Mouse (Mus musculus) liver, embryonic 14.5 days (tissue): ENCODE results near the gene Arhgap30. TPM values are rescaled to one million over a fixed set of nuclear protein-coding genes. Genes with fewer than 3 reads are reported as not detected.

Experiments
- ATAC-seq: fragments of 200-750 bp; cut with Nextera tagmentation; 2 replicates; pipeline ENCODE4 v1.8.0; 2017; ENCODE audit warnings: moderate number of reproducible peaks, mild to moderate bottlenecking, moderate library complexity; ENCODE audit not compliant: insufficient read depth
- DNase-seq, 3 experiments: peaks; one replicate each; pipeline ENCODE4 v3.0.0-alpha.2; 2012 to 2013; ENCODE audit warnings: low read depth in 3 of 3, low spot score in 3 of 3
- H3K27ac ChIP-seq: fragments of 300-500 bp; sonication (generic); 2 replicates; pipeline ENCODE4 v1.5.1; 2014; ENCODE audit warnings: moderate library complexity, mild to moderate bottlenecking, control low read depth, inconsistent platforms
- H3K27me3 ChIP-seq: fragments of 300-500 bp; sonication (generic); 2 replicates; pipeline ENCODE4 v1.6.1; 2014; ENCODE audit warnings: mild to moderate bottlenecking, low read length, moderate library complexity; ENCODE audit not compliant: control insufficient read depth, insufficient read depth
- H3K36me3 ChIP-seq: fragments of 300-500 bp; sonication (generic); replicated peaks from 2 replicates; pipeline ENCODE4 v1.6.1; 2014; ENCODE audit warnings: low read depth; ENCODE audit not compliant: control insufficient read depth, insufficient read depth
- H3K4me1 ChIP-seq, 2 experiments: fragments of 200-500 bp in 1 of 2; fragments of 300-500 bp in 1 of 2; sonication (generic) in 1 of 2; replicated peaks; 2 replicates each; pipeline ENCODE4 v1.6.1; 2012 to 2014; ENCODE audit warnings: antibody characterized with exemption in 1 of 2, inconsistent platforms in 1 of 2, low read length in 1 of 2; ENCODE audit not compliant: control insufficient read depth in 2 of 2, insufficient read depth in 2 of 2
- H3K4me2 ChIP-seq: fragments of 300-500 bp; sonication (generic); 2 replicates; pipeline ENCODE4 v1.6.1; 2014; ENCODE audit warnings: low read depth, mild to moderate bottlenecking, control low read depth, moderate library complexity
- H3K4me3 ChIP-seq, 2 experiments: fragments of 200-500 bp in 1 of 2; fragments of 300-500 bp in 1 of 2; sonication (generic) in 1 of 2; 2 replicates each; pipeline ENCODE4 v1.5.1; 2012 to 2014; ENCODE audit warnings: low read depth in 2 of 2, low read length in 2 of 2, mild to moderate bottlenecking in 2 of 2, control low read depth in 1 of 2, inconsistent platforms in 1 of 2, moderate library complexity in 1 of 2; ENCODE audit not compliant: insufficient read depth in 1 of 2
- H3K9ac ChIP-seq: fragments of 300-500 bp; sonication (generic); replicated peaks from 2 replicates; pipeline ENCODE4 v1.6.1; 2014; ENCODE audit warnings: mild to moderate bottlenecking, control low read depth, moderate library complexity
- H3K9me3 ChIP-seq: fragments of 300-500 bp; sonication (generic); 2 replicates; pipeline ENCODE4 v1.6.1; 2016; ENCODE audit warnings: low read length, mixed read lengths; ENCODE audit not compliant: control insufficient read depth
- CTCF ChIP-seq: IDR thresholded peaks from 2 replicates; pipeline ENCODE4 v1.5.1; 2016; ENCODE audit warnings: antibody characterized with exemption, low read depth, control low read depth
- EP300 ChIP-seq: IDR thresholded peaks from 2 replicates; pipeline ENCODE4 v1.6.1; 2016; ENCODE audit warnings: antibody characterized with exemption, low read depth
- WGBS: fragments of 180-500 bp; shearing (Covaris S2); extraction: QIAGEN DNeasy Blood & Tissue Kit; methylation state at CpG from one replicate; pipeline ENCODE4 v1.1.7; 2014; ENCODE audit not compliant: insufficient replicate concordance; 5-methylcytosine and 5-hydroxymethylcytosine counted together
- polyA plus RNA-seq, 2 experiments: library from polyadenylated mRNA; depleted of rRNA in 1 of 2; stranded (reverse) in 1 of 2; unstranded in 1 of 2; fragments of >200 nt; fragmentation: Nextera tagmentation in 1 of 2; extraction: Ambion mirVana in 1 of 2; gene quantifications; 2 replicates each; pipeline versions ENCODE4 v1.2.1 to v1.2.3; 2012 to 2014

Arhgap30 gene
- polyA plus RNA-seq, 2 experiments, result 1.8 to 3.0 TPM

GRCm38 (mm10) chr1:171356814-171357213, 31.9 kb upstream of the Arhgap30 start:
- no peaks in the 10 kb centered on the region for H3K27me3 ChIP-seq
- TF ChIP-seq EP300 (no peak), CTCF (no peak)
- no peak for DNase-seq
- peaks cover 6 to 10% of the 10 kb centered on the region in 2 experiments for H3K4me1 ChIP-seq
- H3K9me3 ChIP-seq, result no peaks in the 10 kb centered on the region
- H3K4me3 ChIP-seq, result no peak overlapping the region
- no peak overlapping the region for H3K9ac ChIP-seq
- ATAC-seq, result no peak
- peaks cover 4% of the 10 kb centered on the region; the same call in 1 of the 2 replicates for H3K36me3 ChIP-seq
- H3K4me2 ChIP-seq, result no peak overlapping the region
- no peak overlapping the region for H3K27ac ChIP-seq
- WGBS, result 72% methylated on average over 2 of the region's 2 CpGs

DNA sequence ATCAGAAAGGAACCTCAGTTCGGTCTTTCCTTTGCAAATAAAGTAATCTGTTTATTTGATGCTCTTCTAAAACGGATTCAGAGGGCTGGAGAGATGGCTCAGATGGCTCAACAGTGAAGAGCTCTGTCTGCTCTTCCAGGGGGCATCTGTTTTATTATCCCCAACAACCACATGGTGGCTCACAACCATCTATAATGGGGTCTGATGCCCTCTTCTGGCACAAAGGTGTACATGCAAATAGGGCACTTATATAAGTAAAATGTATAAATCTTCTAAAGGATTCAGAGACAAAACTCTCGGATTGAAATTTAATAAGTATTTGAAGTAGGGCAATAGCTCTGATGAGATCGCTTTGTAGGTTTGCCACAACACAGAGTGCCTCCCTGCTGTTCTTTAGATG, 30.3 kb upstream of the Arhgap30 start:
- Histone ChIP-seq H3K4me1 (peaks cover 6 to 11% of the 10 kb centered on the region in 2 experiments), H3K27ac (no peak overlapping the region), H3K4me2 (no peak overlapping the region), H3K9ac (no peak overlapping the region), H3K9me3 (no peaks in the 10 kb centered on the region), H3K4me3 (no peak overlapping the region), H3K27me3 (no peaks in the 10 kb centered on the region), H3K36me3 (peaks cover 4% of the 10 kb centered on the region; the same call in 1 of the 2 replicates)
- peak in 2 of 3 experiments; percentile 35 to 47 for DNase-seq
- no peak for ATAC-seq
- WGBS, result 61% methylated on average over 4 of the region's 4 CpGs
- no peak for TF ChIP-seq EP300
- peak; percentile 73 for TF ChIP-seq CTCF

- no peak for DNase-seq
- Histone ChIP-seq H3K4me2 (peak overlapping the region; percentile 75), H3K4me1 (peaks cover 6 to 11% of the 10 kb centered on the region in 2 experiments), H3K36me3 (peaks cover 4% of the 10 kb centered on the region; the same call in 1 of the 2 replicates), H3K9me3 (no peaks in the 10 kb centered on the region), H3K9ac (peak overlapping the region; percentile 65), H3K27ac (no peak overlapping the region), H3K27me3 (no peaks in the 10 kb centered on the region), H3K4me3 (peak overlapping the region; percentile 59 to 84)
- WGBS, result 21% methylated on average over 26 of the region's 26 CpGs
- no peak; the same call in 1 of the 2 replicates for ATAC-seq
- no peak; the same call in 1 of the 2 replicates for TF ChIP-seq CTCF
- no peak for TF ChIP-seq EP300
Measured at GRCm38 (mm10) chr1:171360253-171360652, 28.5 kb upstream of the Arhgap30 start.

DNA sequence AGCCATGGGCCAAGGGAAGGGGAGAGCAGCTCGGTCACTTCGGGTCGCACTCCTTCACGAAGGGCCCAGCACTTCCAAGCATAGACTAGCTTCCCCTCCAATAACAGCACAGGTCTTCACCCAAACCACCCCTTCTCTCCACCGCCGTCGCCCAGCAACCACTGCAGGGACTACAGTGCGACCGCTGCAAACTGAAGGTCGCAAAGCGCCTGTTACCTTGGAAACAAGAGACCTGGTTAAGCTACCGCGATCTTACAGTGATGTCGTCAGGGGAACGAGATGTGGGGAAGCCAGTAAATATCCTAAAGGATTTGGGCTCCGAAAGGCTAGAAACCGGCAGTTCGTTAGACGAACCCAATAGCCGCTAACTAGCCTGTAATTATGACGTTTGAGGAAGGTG, 28.1 kb upstream of the Arhgap30 start, which contains the start of gene Klhdc9:
Gene Klhdc9 (minus strand): TSS at position 143 of the 400 bp plus-strand sequence.
- H3K9ac ChIP-seq, result peak within 1 kb of the TSS; percentile 65
- WGBS, result 2% methylated on average over 21 of the region's 21 CpGs
- H3K27ac ChIP-seq, result peak within 1 kb of the TSS; percentile 3; the same call in 1 of the 2 replicates
- peaks cover 4% of the 10 kb centered on the region; the same call in 1 of the 2 replicates for H3K36me3 ChIP-seq
- H3K4me3 ChIP-seq, result peak within 1 kb of the TSS; percentile 59 to 84
- peak; percentile 86 for ATAC-seq
- H3K27me3 ChIP-seq, result no peaks in the 10 kb centered on the region
- DNase-seq, result peak; percentile 74 to 90 (median 88)
- TF ChIP-seq EP300 (no peak), CTCF (no peak)
- H3K9me3 ChIP-seq, result no peaks in the 10 kb centered on the region
- H3K4me1 ChIP-seq, result peaks cover 6 to 11% of the 10 kb centered on the region in 2 experiments
- H3K4me2 ChIP-seq, result peak within 1 kb of the TSS; percentile 75
